Mouse (Mus musculus): Measurements from ENCODE around the gene Crybg1.

The Crybg1 gene

GRCm38 (mm10) chr10:44091757-44092156, 56.9 kb downstream of the Crybg1 start:
- DNase-seq (ENCODE audit: low read depth) = no peak

GRCm38 (mm10) chr10:44080351-44080750, 68.3 kb downstream of the Crybg1 start:
- DNase-seq (ENCODE audit: low read depth) = no peak

GRCm38 (mm10) chr10:44078799-44079521, 69.7 kb downstream of the Crybg1 start:
- DNase-seq (ENCODE audit: low read depth) = peak; percentile 83

- peak; percentile 48 for DNase-seq (ENCODE audit: low read depth)
Measured at GRCm38 (mm10) chr10:44071095-44071494, 77.6 kb downstream of the Crybg1 start.

- no peak for DNase-seq (ENCODE audit: low read depth)
Measured at GRCm38 (mm10) chr10:44069131-44069530, 79.5 kb downstream of the Crybg1 start.

- no peak for DNase-seq (ENCODE audit: low read depth)
Measured at GRCm38 (mm10) chr10:44065848-44066360, 82.7 kb downstream of the Crybg1 start.

- DNase-seq (ENCODE audit: low read depth) = no peak
Measured at GRCm38 (mm10) chr10:44062981-44063380, 85.7 kb downstream of the Crybg1 start.

- no peak for DNase-seq (ENCODE audit: low read depth)
Measured at GRCm38 (mm10) chr10:44050913-44051312, 97.7 kb downstream of the Crybg1 start.

GRCm38 (mm10) chr10:44044727-44045126, 103.9 kb downstream of the Crybg1 start:
- no peak for DNase-seq (ENCODE audit: low read depth)

GRCm38 (mm10) chr10:44043630-44044029, 105.0 kb downstream of the Crybg1 start:
- DNase-seq (ENCODE audit: low read depth) = no peak

GRCm38 (mm10) chr10:44039185-44039584, 109.5 kb downstream of the Crybg1 start:
- peak; percentile 66 for DNase-seq (ENCODE audit: low read depth)

GRCm38 (mm10) chr10:44037918-44038544, 110.6 kb downstream of the Crybg1 start:
- no peak for DNase-seq (ENCODE audit: low read depth)

- no peak for DNase-seq (ENCODE audit: low read depth)
Measured at GRCm38 (mm10) chr10:44029566-44029965, 119.1 kb downstream of the Crybg1 start.

GRCm38 (mm10) chr10:44027226-44027625, 121.4 kb downstream of the Crybg1 start:
- no peak for DNase-seq (ENCODE audit: low read depth)

GRCm38 (mm10) chr10:44026105-44026504, 122.5 kb downstream of the Crybg1 start:
- peak; percentile 74 for DNase-seq (ENCODE audit: low read depth)

- DNase-seq (ENCODE audit: low read depth) = no peak
Measured at GRCm38 (mm10) chr10:44024705-44025104, 123.9 kb downstream of the Crybg1 start.

GRCm38 (mm10) chr10:44020141-44020540, 128.5 kb downstream of the Crybg1 start:
- no peak for DNase-seq (ENCODE audit: low read depth)

- DNase-seq (ENCODE audit: low read depth) = no peak
Measured at GRCm38 (mm10) chr10:44018562-44018961, 130.1 kb downstream of the Crybg1 start.

GRCm38 (mm10) chr10:44015631-44016030, 133.0 kb downstream of the Crybg1 start:
- no peak for DNase-seq (ENCODE audit: low read depth)

GRCm38 (mm10) chr10:44013885-44014284, 134.8 kb downstream of the Crybg1 start:
- DNase-seq (ENCODE audit: low read depth) = no peak

GRCm38 (mm10) chr10:44011408-44011807, 137.2 kb downstream of the Crybg1 start:
- no peak for DNase-seq (ENCODE audit: low read depth)

- no peak for DNase-seq (ENCODE audit: low read depth)
Measured at GRCm38 (mm10) chr10:44008808-44009207, 139.8 kb downstream of the Crybg1 start.

- DNase-seq (ENCODE audit: low read depth) = peak; percentile 90
Measured at GRCm38 (mm10) chr10:44006815-44007214, 141.8 kb downstream of the Crybg1 start.

Data from fibroblast of lung, adult 2 months (primary cell).